Mouse (Mus musculus) gastrocnemius, postnatal 36 days (tissue): ENCODE measurements around the gene Dok4. TPM values are rescaled to one million over a fixed set of nuclear protein-coding genes. Genes with fewer than 3 reads are reported as not detected.

ENCODE experiments used
- DNase-seq, 2 experiments: peaks; one replicate each; pipeline ENCODE4 v3.0.0; 2022
- intact Hi-C: fragments of 180-260 bp; cut with DNase I; formaldehyde crosslinking; loops from one replicate; pipeline ENCODE4 v1.15.1; 2025
- total RNA-seq, 2 experiments: library from RNA; stranded (reverse); gene quantifications; 2 replicates each; pipeline ENCODE4 v1.2.3; 2021

Dok4 gene
- total RNA-seq, 2 experiments from 2014 or later: 2.6 to 4.9 TPM

DNA sequence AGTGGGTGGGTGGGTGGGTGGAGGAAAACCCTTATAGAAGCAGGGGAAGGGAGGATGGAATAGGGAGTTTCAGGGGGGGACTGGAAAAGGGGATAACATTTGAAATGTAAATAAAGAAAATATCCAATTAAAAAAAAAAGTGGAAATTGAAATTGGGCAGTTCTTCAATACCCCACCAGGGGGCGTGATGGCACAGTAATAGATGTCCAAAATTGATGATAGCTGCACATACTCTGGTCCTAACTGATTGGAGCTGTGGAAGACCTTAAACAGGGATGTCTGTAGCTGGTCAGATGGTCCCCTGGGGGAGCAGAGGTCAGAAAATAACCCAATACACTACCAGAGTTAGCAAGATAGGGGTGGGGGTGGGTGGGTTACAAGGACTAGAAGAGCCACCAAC, 61.6 kb downstream of the Dok4 start:
- intact Hi-C loops: loop anchor here (10.0 kb wide), 1 partner anchor 290 kb away; no protein-coding TSS in a partner anchor
- DNase-seq: no peak

Other genes with a start within 250 kb of the Dok4 start
- gene Arl2bp, start 209.7 kb downstream of the Dok4 start, total RNA-seq: 10 to 100 TPM; 53.8 to 67.4 TPM
- 1 to 10 TPM in 1 of 2 experiments, under 1 TPM in 1; 0.51 to 3.4 TPM for gene Pllp, start 180.1 kb downstream of the Dok4 start, total RNA-seq
- gene Ccl22, start 130.7 kb downstream of the Dok4 start, total RNA-seq: not detected
- 1 to 10 TPM in 1 of 2 experiments, under 1 TPM in 1; 0.52 to 1.6 TPM for gene Cx3cl1, start 104.3 kb downstream of the Dok4 start, total RNA-seq
- gene Ccl17, start 65.9 kb downstream of the Dok4 start, total RNA-seq: not detected
- 100 to 1,000 TPM; 411 to 443 TPM for gene Coq9, start 38.0 kb downstream of the Dok4 start, total RNA-seq
- 10 to 100 TPM; 31.9 to 34.4 TPM for gene Ciapin1, start 38.0 kb downstream of the Dok4 start, total RNA-seq
- 10 to 100 TPM; 34.3 to 44.5 TPM for gene Polr2c, start 18.9 kb downstream of the Dok4 start, total RNA-seq
- gene Ccdc102a, start 41.8 kb upstream of the Dok4 start, total RNA-seq: 1 to 10 TPM; 3.3 to 3.8 TPM
- gene Adgrg5, start 47.4 kb upstream of the Dok4 start, total RNA-seq: not detected
- gene Adgrg1, start 98.4 kb upstream of the Dok4 start, total RNA-seq: 10 to 100 TPM; 20.9 to 25.5 TPM
- gene Adgrg3, start 141.4 kb upstream of the Dok4 start, total RNA-seq: under 1 TPM; 0.20 to 0.52 TPM
- gene Drc7, start 178.8 kb upstream of the Dok4 start, total RNA-seq: not detected
- 1 to 10 TPM; 6.1 to 8.2 TPM for gene Katnb1, start 204.9 kb upstream of the Dok4 start, total RNA-seq